Mouse (Mus musculus): ENCODE data around the gene Atg7. TPM values are rescaled to one million over a fixed set of nuclear protein-coding genes. Genes with fewer than 3 reads are reported as not detected.
A peak's percentile ranks its signal among the peaks of the same experiment; 100 is the strongest.

Atg7 gene
- total RNA-seq, 4 experiments from 2014 or later = 8.2 to 10.4 (median 9.0) TPM

DNA sequence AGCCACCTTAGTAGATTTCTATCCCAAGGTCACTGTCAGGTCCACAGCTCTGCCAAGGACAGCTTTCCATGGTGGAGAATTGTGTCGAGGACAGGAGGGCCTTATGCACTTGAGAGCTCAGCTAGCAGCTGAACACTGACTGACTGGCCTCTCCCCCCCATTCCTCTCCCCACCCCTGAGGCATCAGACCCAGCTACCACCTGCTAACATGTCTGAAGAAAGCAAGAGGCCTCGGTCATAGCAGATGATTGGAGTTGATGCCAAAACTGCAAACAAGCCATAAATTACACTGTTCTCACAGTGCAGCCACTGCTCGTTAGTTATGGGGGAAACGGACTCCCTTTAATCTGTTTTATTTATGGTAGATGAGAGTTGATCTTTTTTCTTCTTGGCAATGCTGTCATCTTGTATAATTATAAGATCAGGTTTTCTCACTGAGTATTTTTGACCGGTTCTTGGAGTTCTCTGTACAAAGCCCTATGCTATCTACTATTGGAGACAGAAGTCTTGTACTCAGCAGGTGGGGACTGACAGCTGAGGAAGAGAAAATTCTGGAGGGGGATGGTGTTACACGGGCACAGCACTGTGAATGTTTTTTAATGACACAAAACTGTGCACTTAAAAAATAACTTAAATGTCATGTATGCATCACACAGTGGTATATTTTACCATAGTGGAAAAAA is 171.4 kb downstream of the Atg7 start:
- no peak for DNase-seq (ENCODE audit: low spot score in 2 of 2)

DNA sequence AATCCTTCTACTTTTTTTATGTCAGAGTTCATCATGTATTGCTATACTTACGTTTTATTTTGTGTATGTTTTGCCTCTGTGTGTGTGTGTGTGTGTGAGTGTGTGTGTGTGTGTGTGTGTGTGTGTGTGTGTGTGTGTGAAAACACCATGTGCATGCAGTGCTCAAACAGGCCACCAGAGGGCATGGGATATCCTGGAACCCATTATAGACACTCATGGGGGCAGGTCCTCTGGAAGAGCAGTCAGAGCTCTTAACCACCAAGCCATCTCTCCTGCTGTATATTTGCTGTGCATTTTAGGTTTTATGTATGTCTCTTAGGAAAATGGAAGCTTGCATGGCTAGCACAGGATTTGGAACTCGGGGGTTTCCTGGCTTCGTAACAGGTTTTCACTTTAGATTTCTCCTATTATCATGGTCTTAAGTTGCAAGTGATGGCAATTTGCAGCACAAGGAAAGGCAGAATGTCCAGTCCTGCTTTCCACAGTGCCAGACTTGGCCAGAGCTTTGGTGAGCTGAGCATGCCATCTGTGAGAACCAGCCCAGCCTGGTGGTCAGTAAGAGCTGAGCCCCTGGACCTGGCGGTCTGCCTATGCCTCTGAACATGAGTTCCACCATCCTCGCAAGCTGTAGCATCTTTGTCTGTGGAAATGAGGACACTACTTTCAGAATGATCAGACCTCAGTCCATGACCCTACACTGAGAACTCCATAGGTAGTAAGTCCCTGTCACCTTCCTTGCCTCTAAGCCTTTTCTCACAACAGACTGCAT is 172.2 kb downstream of the Atg7 start:
- no peak for DNase-seq (ENCODE audit: low spot score in 2 of 2)

DNA sequence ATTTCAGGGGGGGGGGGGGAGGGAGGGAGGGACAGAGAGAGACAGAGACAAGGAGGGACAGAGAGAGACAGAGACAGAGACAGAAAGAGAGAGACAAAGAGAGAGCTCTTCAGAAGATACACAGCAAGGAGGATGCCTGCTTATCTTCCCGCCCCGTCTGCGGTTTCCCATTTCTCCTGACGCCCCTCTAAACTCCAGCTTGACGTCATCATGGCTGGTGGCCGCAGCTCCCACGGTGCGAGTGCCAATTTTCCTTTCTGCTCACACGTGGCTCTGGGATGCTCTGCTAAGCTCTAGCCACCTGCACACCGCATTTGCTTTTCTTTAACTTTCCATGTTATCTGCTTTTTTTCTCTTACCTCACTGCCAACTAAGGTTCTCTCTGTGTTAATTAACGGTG is 175.1 kb downstream of the Atg7 start:
- no peak for DNase-seq (ENCODE audit: low spot score in 2 of 2)

DNA sequence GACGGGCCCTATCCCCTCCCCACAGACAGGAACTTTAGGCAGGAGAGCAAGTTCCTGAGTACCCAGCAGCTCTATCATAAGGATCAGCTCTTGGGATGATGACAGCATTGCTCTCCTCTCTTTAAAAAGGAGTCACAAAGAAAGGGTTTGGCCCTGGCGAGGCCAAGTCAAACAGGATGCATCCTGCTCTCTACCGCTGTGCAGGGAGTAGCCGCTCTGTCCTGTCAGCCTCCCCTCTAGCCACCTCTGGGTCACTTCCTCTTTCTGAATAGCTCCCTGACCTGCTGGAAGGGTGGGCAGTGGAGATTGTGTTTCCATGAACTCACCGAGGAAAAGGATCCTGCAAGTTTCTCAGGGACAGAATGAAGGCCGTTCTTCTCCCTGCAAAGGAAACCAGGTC is 175.6 kb downstream of the Atg7 start:
- no peak for DNase-seq (ENCODE audit: low spot score in 2 of 2)

DNA sequence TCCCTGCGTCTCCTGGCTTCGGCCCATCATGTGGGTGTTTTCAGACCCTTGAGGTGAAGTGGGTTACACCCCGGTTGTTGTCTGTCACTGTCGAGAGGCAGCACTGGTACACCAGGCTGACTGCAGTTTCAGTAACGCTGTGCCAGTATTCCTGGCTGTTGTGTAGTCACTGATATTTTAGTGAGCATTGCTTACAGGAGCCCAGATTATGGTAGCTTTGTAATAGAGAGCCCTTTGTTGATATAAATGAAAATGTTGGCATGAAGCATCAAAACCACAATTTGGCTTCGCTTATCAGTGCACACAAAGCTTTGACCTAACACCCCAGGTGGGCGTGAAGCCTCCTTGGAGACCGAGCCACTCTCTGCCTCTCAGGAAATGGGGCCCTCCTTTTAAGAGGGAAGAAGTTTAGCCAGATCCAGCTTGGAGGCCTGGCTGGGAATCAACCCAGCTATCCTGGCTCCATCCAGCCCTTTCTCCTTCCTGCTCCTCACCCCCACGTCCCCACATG is 177.1 kb downstream of the Atg7 start:
- no peak for DNase-seq (ENCODE audit: low spot score in 2 of 2)

DNA sequence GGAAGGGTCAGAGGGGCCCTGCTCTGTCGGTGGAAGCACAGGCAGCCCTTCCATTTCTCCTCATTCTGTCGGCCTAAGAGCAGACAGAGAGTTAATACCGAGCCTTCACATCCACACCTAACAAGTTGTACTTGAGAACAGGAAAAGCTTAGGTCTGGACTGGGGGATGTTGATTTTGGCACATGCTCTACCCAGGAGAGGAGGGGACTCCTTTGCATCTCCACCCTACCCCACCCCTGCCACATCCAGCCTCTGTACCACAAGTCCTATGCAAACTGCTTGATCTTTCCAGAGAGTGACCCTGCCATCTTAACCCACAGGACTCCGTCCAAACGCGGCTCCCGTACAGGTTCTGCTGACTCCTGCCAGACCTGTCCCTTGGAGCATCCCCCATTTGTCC is 178.7 kb downstream of the Atg7 start:
- DNase-seq (ENCODE audit: low spot score in 2 of 2) = no peak

DNA sequence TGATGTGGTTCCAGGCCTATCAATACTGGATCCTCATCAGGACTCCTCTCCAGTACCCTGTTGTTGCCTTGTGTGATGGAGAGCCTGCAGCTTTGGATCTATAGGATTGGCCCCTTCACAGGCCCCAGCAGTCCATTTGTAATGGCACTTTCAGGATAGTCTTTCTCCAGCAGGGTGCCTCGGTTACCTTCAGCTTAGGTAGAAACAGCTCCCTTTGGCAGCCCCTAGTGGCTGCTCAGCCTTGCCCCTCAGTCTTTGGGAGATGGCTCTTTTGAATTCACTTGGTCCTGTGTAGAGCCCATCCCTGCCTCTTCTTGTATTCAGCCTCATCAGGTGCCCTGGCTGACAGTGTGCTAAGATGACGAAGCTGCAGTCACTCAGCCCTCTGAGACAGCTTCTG is 184.0 kb downstream of the Atg7 start:
- no peak for DNase-seq (ENCODE audit: low spot score in 2 of 2)

DNA sequence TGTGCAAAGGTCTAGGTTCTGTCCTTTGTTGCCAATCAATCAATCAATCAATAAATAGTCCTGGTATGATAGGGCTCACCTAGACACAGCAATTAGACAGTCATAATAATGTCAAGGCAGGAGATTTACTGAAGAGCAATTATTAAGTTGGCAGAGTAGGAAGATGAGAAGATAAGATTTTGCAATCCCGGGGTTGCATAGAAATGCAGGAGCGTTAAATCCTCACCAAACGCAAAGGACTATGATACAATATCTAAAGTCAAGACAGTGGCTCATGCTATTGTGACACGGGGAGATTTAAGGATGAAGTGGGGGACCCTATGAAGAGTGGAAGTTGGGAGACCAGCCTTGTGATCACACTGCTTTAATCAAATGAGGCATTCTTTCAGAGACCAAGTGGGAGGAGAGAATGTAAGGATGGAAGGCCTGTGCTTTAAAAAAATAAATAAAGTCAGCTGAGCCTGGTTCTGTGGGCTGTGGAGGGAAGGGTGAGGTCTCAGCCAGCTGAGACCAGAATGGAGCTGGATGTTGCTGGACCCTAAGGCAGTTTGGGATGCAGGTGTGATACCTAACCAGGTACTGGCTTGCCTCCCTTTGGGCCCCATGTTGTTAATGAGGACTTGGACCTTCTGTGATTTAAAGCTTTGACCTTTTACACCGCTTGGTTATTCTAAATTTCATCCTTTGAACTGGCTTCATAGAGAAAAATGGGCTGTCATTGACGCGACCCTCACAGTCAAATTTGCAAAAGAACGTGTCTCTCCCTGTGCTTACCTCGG is 187.0 kb downstream of the Atg7 start:
- no peak for DNase-seq (ENCODE audit: low spot score in 2 of 2)

DNA sequence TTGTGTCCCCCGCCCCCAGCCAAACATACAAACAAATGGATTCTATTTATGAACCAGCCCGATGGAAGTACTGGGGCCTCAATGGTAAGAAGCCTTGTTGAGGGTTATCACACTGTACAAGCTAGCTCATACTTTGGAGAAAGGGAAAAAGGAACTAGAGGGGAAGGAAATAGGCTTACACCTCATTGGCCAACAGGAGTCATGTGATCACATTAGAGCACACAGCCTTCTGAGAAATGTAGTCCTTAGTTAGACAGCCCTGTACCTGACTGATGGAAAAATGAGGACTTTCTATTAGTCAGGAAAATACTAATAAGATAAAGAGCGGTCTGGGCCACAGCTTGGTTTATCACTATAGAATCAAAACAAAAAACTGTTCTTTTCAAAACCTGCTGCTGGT is 188.9 kb downstream of the Atg7 start:
- no peak for DNase-seq (ENCODE audit: low spot score in 2 of 2)

DNA sequence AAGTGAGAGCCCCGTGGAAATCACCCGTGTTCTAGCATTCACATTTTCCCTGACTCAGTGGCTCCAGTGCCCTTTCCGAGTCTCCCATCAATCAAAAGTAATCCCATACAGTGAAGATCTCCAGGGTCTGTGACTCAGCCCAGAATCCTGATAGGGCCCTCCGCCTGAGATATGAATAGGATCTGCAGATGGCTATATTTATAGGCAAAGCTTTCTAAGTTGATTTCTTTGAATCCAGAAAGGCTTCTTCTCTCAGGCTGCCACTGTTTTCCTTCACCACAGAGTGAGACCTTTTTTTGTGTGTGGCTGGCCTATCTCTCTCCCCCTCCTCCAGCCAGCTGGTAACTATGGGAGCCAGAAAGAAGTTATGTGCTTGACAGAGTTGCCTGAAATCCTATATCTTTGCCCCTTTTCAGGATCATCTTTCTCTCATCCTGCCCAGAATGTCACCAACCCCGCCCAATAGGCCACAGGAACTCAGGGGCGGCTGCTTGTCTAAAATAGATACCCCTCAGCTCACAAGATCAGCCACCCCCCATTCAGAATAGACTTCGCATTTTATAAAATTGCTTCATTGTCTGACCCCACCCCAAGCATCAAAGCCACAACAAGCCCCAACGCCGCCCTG is 190.3 kb downstream of the Atg7 start:
- peak in 1 of 2 experiments; percentile 49 for DNase-seq (ENCODE audit: low spot score in 2 of 2)

DNA sequence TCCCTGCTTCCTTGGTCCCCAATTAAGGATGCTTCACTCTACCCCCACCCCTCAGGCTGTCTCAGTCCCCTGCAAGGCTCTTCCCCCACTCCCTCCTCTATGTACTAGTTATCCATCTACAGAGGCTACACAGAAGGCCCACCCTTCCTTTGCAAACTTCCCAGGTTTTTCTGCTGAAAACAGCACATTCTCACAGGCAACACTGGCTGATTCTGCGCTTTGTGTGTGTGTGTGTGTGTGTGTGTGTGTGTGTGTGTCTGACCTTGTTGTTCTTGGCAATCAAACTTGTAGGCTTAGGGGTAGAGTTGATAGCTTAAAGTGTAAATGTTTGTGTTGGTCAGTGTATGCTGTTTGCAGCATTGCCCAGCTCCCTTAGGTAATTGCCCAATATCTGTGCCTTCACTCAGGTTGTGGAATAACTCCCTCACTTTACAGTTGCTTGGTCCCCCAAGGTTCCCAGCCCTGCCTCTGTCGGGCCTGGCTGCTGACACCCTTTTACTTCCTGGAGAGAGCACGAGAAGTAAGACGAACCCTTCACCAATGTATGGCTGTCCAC is 191.0 kb downstream of the Atg7 start:
- no peak for DNase-seq (ENCODE audit: low spot score in 2 of 2)

DNA sequence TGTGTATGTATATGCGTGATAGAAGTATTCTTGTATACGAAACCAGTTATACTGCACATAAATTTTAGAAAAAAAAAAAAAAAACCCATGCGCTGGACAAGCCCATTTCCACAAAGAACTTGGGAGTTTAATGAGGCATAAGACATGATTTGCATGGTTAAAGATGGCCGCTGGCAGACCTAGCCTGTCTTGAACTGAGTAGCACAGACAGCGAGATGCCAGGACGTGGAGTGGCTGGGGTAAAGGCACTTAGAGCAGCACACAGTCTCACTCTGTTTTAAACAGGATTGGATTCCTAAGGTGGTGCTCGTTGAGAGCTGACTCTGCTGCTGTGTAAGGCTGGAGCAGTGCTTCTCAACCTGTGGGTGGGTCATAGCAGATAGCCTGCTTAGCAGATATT is 192.4 kb downstream of the Atg7 start:
- no peak for DNase-seq (ENCODE audit: low spot score in 2 of 2)

DNA sequence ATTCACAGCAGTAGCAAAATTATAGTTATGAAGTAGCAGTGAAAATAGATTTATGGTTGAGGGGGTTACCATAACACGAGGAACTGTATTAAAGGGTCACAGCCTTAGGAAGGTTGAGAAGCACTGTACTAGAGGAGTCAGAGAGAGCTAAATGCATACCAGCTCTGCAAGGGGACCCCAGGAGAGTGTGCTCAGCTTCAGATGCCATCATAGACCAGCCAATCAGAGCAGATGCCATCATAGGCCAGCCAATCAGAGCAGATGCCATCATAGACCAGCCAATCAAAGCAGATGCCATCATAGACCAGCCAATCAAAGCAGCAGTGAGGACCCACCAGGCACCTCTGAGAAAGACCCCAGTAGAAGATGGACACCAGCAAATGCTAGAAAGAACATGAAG is 192.9 kb downstream of the Atg7 start:
- no peak for DNase-seq (ENCODE audit: low spot score in 2 of 2)

DNA sequence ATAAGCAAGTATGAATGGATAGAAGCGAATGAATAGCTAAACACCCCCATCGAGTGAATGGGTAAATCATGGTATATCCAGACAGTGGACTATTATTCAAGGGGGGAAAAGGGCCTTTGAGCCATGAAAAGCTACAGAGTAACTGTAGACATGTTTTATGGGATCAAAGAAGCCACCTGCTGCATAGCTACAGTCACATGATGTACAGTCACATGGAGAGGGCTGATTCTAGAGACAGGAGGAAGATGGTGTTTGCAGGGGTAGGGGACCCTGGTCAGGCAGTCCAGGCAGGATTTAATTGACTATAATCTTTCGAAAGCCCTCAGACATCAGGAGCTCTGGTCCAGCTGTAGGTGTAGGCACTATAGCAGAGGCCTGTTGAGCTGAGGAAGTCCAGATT is 193.5 kb downstream of the Atg7 start:
- DNase-seq (ENCODE audit: low spot score in 2 of 2) = no peak

DNA sequence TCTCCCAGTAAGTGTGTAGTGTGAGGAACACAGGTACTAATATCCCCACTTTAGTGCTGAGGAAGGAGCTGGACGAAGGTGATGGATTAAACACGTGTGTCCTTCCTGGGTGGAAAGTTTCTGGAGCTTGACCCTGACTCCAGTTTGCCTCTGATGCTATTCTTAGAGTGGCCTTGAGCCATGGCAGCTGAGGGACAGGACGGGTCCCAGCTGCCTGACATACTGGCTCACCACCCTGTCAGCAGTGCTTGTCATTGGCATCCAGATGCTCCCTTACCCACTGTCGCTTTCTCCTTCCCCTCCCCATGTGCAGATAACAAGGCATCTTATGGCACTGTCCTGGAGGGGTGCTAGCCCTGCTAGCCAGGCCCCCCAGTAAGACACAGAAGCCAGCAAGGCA is 196.0 kb downstream of the Atg7 start:
- peak in 1 of 2 experiments; percentile 59 for DNase-seq (ENCODE audit: low spot score in 2 of 2)

DNA sequence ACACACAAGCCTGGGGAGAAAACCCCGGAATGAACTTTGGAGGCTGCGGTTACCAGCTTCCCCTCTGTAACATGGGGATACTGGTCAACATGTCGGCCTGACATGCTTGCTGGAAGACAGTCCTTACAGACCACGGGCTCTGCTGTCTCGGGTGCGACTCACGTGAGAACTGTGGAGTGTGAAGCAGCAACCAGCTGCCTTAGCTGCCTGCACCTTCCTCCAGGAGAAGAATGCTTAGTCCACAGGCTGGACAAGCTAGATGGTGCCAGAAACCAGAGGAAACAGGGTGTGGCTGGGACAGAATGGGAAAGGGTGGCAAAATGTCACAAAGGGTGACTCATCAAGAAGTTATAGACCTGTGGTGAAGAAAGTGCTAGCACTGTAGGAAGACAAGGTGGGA is 197.1 kb downstream of the Atg7 start:
- DNase-seq (ENCODE audit: low spot score in 2 of 2) = no peak

DNA sequence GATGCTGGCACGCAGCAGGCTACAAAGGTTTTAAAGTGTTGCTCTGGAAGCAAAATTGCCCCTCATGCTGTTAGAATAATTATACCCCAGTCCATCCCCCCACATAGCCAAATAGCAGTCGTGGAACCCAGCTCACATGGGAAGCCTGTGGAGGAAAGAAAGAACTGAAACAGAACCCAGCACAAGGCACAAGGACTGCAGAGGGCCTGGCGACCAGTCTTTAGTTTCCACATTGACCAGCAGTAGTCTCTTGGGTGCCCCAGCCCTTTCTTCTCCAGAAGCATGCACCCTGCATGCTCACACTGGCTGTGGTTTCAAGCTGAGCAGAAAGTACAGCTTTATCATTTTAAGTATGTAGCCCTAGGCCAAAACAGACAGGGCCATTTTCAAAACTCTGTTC is 199.2 kb downstream of the Atg7 start:
- no peak for DNase-seq (ENCODE audit: low spot score in 2 of 2)

DNA sequence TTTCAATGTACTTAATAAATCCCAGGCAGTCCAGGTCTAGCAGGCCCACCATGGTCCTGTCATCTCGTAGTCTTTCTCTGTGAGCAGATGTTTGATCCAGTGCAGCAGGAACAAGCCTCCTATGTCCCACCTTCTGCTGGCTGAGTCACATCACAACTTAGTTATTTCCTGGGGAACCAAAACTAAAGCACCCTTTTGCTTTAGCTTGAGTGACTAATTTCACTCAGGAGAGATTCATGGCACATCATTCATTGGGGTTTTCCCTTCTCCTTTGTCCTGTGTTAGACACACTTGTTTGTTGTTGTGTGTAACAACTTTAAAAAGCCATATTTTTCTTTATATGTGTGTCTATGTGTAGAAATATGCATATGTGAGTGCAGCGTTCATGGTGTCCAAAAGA is 200.0 kb downstream of the Atg7 start:
- DNase-seq (ENCODE audit: low spot score in 2 of 2) = no peak

DNA sequence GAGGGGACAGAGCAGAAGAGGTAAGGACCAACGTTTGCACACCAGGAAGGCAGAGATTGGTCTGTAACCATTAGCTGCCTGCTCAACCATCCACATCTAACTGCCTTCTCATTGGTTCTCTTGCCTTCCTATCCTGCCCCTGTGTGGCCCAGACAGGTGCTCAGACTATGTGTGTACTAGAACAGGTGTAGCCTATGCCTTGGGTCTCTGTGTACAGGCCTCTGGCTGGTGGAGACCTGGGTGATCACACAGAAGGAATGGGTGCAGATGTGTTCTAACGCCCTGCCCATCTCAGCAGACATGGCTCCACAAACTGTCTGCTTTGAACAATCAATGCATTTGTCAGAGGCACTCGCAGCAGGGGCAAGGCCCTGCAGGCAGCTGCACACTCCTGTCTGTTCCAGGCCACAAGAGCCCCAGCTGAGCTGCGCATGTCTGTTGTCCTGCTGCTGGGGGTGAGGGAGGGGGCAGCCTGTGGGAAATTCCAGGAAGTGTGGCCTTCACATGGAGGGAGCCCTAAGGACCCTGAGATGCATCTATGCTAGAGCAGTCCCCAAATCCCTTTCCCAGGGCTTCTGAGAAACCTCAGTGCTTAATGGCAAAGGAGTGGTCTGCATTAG is 203.4 kb downstream of the Atg7 start:
- no peak for DNase-seq (ENCODE audit: low spot score in 2 of 2)

DNA sequence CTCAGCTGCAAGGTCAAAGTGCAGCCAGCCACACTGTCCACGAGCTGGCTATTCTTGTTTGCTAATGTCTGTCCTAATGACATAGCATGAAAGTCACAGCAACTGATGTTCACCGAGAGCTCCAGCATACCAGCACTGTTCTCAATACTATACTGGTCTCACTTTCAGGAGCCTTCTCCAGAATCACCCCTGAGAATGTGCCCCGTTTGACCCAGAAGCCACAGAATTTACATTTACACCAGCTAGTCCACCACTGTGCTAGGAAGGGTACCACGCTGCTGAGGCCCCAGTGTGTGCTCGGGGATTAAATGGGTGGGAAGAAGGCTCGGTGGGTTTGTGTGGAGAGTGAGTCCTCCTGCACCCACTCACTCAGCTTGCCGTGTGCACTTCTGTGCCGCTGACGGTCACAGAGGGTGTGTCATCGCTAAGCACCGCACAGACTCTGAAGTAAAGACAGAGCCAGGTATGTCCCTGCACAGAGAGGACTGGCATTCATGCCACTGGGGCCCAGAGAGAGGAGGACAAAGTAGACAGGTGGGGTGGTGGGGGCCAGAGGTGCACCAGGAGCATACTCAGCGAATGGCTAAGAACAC is 204.8 kb downstream of the Atg7 start:
- DNase-seq (ENCODE audit: low spot score in 2 of 2) = no peak

DNA sequence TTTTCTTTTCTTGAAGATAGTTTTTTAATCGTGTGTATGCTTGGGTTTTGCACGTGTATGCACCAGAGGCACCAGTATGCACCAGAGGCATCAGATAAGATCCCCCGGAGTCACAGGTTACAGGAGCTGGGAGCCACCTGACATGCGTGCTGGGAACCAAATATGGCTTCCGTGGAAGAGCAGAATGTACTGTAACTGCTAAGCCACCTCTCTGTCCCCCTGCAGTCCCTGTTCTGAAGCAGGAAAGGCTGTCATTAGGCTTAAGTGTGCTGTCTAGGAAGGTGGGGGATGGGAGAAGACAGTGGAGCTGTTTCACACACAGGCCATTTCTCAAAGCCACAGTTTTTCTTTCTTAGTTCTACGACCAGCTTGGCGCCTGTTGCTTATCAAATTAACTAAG is 205.9 kb downstream of the Atg7 start:
- no peak for DNase-seq (ENCODE audit: low spot score in 2 of 2)
